Mouse (Mus musculus) bone marrow, adult 2 months (tissue): ENCODE measurements around the gene Slc10a6.

Source experiments
- CTCF ChIP-seq: fragments of 200-500 bp; IDR thresholded peaks from 2 replicates; pipeline ENCODE4 v1.5.1; 2011; ENCODE audit warnings: low read length, control low read depth; ENCODE audit not compliant: control insufficient read depth, insufficient read depth
- POLR2A ChIP-seq: fragments of 200-500 bp; IDR thresholded peaks from 2 replicates; pipeline ENCODE4 v1.6.1; 2011; ENCODE audit warnings: low read depth, mild to moderate bottlenecking, control low read depth, low read length, borderline replicate concordance; ENCODE audit not compliant: control insufficient read depth

DNA sequence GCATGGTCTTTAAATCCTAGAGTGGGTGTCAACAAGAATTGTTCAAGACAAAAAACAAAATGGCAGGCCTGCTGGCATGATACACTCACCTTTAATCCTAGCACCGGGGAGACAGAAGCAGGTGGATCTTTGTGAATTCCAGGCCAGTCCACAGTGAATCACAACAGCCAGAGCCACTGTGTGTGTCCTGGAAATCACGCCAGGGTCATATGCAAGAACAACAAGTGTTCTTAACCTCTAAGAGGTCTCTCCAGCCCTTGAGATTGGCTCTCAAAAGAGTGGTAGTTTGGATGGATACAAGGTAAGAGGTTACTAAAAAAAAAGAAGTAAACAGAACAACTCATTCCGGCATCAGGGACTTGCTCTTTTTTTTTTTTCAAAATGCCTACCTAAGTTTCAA lies 18.1 kb upstream of the Slc10a6 start:
- TF ChIP-seq POLR2A (no peak), CTCF (no peak)
